Mouse (Mus musculus): ENCODE data around the gene Fbxw9. TPM values are rescaled to one million over a fixed set of nuclear protein-coding genes. Genes with fewer than 3 reads are reported as not detected.

Gene Fbxw9
- polyA plus RNA-seq, 1 experiment from 2014 or later, result 50.8 TPM

DNA sequence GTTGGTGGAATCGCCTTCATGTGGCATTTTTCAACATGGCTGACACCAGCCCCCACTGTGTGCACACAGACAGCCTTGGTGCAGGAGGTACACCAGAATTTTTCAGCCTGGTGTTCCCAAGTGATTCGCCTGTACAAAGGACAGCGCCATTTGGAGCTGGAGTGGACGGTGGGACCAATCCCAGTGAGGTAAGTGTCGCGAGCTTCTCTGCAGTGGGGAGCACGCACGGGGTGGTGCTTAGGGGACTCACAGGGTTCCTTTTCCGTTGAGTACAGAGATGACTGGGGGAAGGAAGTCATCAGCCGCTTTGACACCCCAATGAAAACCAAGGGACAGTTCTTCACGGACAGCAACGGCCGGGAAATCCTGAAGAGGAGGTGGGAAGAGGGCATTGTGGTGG is 35.2 kb downstream of the Fbxw9 start:
- H3K36me3 ChIP-seq, result peaks cover 58% of the 10 kb centered on the region
- H3K27ac ChIP-seq (replicated peaks), result no peak overlapping the region
- no peaks in the 10 kb centered on the region for H3K4me1 ChIP-seq (replicated peaks)
- no peak overlapping the region for H3K4me3 ChIP-seq
- no peak overlapping the region for H3K4me2 ChIP-seq
- no peak for ATAC-seq (ENCODE audit: low read depth)
- H3K9ac ChIP-seq, result no peak overlapping the region
- H3K9me3 ChIP-seq, result no peaks in the 10 kb centered on the region
- no peaks in the 10 kb centered on the region for H3K27me3 ChIP-seq
- 91% methylated on average over 13 of the region's 13 CpGs for WGBS

DNA sequence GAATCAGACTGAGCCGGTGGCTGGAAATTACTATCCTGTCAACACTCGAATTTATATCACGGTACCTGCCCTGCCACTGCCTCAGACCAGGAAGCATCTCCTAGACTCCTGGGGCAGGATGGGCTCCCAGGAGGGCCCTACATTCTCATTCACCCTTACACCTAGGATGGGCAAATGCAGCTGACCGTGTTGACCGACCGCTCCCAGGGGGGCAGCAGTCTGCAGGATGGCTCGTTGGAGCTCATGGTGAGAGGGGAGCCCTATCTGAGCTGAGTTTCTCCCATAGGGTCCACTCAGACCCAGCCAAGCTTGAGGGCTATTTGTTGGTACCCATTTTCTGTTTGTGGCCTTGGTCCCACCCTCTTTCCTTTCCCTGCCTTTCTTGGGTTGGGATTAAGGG is 35.7 kb downstream of the Fbxw9 start:
- H3K9me3 ChIP-seq, result no peaks in the 10 kb centered on the region
- no peak overlapping the region for H3K4me3 ChIP-seq
- H3K9ac ChIP-seq, result no peak overlapping the region
- peaks cover 58% of the 10 kb centered on the region for H3K36me3 ChIP-seq
- no peaks in the 10 kb centered on the region for H3K27me3 ChIP-seq
- no peak overlapping the region for H3K27ac ChIP-seq (replicated peaks)
- H3K4me2 ChIP-seq, result no peak overlapping the region
- H3K4me1 ChIP-seq (replicated peaks), result no peaks in the 10 kb centered on the region
- ATAC-seq (ENCODE audit: low read depth), result no peak
- WGBS, result 92% methylated on average over 7 of the region's 7 CpGs

DNA sequence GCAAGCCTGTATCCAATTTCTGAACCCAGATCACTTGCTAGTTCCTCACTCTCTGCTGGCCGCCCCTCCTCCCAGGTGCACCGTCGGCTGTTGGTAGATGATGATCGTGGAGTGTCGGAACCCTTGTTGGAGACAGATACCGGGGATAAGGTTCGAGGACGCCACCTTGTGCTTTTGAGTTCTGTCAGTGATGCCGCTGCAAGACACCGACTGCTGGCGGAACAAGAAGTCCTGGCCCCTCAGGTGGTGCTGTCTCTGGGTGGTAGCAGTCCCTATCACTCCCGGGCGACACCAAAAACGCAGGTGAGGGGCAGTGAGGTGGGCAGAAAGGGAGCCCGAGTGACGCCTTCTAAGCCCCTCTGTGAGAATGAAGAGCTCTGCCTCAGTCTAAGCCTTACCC is 36.3 kb downstream of the Fbxw9 start:
- Histone ChIP-seq H3K9ac (no peak overlapping the region), H3K4me3 (no peak overlapping the region), H3K4me1 (replicated peaks) (no peaks in the 10 kb centered on the region), H3K27me3 (no peaks in the 10 kb centered on the region), H3K9me3 (no peaks in the 10 kb centered on the region), H3K36me3 (peaks cover 58% of the 10 kb centered on the region), H3K4me2 (no peak overlapping the region), H3K27ac (replicated peaks) (no peak overlapping the region)
- no peak for ATAC-seq (ENCODE audit: low read depth)
- 95% methylated on average over 16 of the region's 16 CpGs for WGBS

DNA sequence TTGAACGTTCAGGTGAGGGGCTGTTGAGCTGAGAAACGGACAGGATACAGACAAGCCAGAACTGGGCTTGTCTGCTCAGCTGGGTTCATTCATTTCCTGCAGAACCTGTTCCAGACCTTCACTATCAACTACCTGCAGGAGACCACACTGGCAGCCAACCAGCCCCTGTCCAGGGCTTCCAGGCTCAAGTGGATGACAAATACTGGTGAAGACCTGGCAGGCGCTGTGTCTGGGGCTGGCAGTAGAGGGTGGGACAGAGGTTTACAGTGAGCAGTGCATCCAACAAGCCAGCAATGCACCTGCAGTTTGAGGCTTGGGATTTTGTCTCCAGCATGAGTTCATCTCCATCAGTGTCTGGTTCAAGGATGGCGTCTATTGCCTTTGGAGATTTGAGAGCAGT is 37.0 kb downstream of the Fbxw9 start:
- Histone ChIP-seq H3K4me3 (no peak overlapping the region), H3K27ac (replicated peaks) (no peak overlapping the region), H3K27me3 (no peaks in the 10 kb centered on the region), H3K4me2 (no peak overlapping the region), H3K4me1 (replicated peaks) (no peaks in the 10 kb centered on the region), H3K9me3 (0 out of 2 replicates have a peak, but pooled peaks cover 5% of the 10 kb centered on the region), H3K36me3 (peaks cover 58% of the 10 kb centered on the region), H3K9ac (no peak overlapping the region)
- WGBS, result 96% methylated on average over 4 of the region's 4 CpGs
- no peak for ATAC-seq (ENCODE audit: low read depth)

DNA sequence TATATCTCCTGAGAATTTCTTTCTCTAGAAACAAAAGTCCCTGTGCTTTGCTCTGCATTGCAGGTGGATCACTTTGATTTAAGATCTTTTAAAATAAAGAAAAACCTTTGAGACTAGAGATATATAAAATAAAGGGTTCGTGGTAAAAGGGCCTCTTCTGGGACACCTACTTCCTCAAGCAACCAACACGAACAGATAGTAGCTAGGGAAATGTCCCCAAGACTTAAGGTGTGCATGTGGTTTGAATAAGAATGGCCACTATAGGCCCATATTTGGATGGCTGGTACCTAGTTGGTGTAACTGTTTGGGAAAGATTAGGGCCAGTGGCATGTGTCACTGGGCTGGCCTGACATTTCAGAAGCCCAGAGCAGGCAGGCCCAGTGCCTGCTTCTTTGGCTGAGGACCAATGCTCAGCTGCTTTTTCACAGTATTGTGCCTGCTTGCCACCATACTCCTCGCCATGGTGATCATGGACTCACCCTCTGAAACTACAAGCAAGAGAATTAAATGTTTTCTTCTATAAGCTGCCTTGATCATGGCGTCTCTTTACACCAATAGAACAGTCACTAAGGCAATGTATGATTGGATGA is 40.3 kb downstream of the Fbxw9 start:
- no peak overlapping the region for H3K4me2 ChIP-seq
- H3K27me3 ChIP-seq, result no peaks in the 10 kb centered on the region
- H3K9ac ChIP-seq, result no peak overlapping the region
- H3K36me3 ChIP-seq, result peaks cover 39% of the 10 kb centered on the region
- H3K4me1 ChIP-seq (replicated peaks), result no peaks in the 10 kb centered on the region
- H3K9me3 ChIP-seq, result 0 out of 2 replicates have a peak, but pooled peaks cover 5% of the 10 kb centered on the region
- ATAC-seq (ENCODE audit: low read depth), result no peak
- no peak overlapping the region for H3K27ac ChIP-seq (replicated peaks)
- 87% methylated on average over 4 of the region's 4 CpGs for WGBS
- no peak overlapping the region for H3K4me3 ChIP-seq

DNA sequence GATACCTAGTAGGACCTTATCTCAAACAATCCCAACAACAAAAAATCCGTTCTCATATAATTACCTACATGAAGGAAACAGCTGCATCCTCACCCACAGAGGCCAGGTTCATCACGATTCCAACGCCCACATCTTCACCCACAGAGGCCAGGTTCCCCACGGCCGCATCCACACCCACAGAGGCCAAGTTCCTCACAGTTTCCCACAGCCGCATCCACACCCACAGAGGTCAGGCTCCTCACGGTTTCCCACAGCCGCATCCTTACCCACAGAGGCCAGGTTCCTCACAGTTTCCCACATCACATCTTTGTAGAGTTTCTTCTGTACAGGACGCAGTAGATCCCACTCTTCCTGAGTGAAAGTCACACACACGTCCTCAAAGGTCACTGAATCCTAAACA is 53.4 kb downstream of the Fbxw9 start:
- no peak overlapping the region for H3K4me3 ChIP-seq
- no peak overlapping the region for H3K9ac ChIP-seq
- WGBS, result 92% methylated on average over 10 of the region's 10 CpGs
- H3K27me3 ChIP-seq, result no peaks in the 10 kb centered on the region
- ATAC-seq (ENCODE audit: low read depth), result no peak
- no peak overlapping the region for H3K27ac ChIP-seq (replicated peaks)
- peaks cover 36% of the 10 kb centered on the region for H3K36me3 ChIP-seq
- H3K4me1 ChIP-seq (replicated peaks), result no peaks in the 10 kb centered on the region
- H3K4me2 ChIP-seq, result no peak overlapping the region
- peaks cover 14% of the 10 kb centered on the region; the same call in 1 of the 2 replicates for H3K9me3 ChIP-seq

DNA sequence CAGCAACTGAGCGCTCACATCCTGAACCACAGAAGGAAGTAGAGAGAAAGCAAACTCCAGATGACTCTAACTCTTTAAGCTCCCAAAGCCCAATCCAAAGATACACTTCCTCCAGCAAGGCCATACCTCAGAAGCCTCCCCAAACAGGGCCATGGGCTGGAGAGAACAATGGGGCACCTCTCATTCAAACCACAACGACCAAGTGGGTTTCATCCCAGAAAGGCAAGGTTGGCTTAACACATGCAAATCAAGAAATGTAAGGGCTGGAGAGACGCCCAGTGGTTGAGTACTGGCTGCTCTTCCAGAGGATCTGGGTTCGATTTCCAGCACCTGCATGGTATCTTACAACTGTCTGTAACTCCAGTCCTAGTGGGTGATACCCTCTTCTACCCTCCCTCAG is 55.6 kb downstream of the Fbxw9 start:
- no peak for ATAC-seq (ENCODE audit: low read depth)
- WGBS, result 62% methylated on average over 4 of the region's 4 CpGs
- Histone ChIP-seq H3K4me3 (no peak overlapping the region), H3K9ac (no peak overlapping the region), H3K4me2 (no peak overlapping the region), H3K9me3 (0 out of 2 replicates have a peak, but pooled peaks cover 10% of the 10 kb centered on the region), H3K36me3 (peaks cover 15% of the 10 kb centered on the region), H3K27me3 (no peaks in the 10 kb centered on the region), H3K27ac (replicated peaks) (no peak overlapping the region), H3K4me1 (replicated peaks) (peaks cover 10% of the 10 kb centered on the region; the same call in 1 of the 2 replicates)

Small RNA genes within 50 kb of the gene (microRNA-seq; reads per million reads assigned to microRNA genes)
- gene Gm23388 (3.1 reads per million, percentile 14 among the genes with 10 or more reads in this experiment), gene Mir7070 (0.74 reads per million)

Other genes starting within 250 kb of the Fbxw9 start
- gene Dand5, start 237.2 kb upstream of the Fbxw9 start, polyA plus RNA-seq (2015; fragmentation: Nextera tagmentation; extraction: Ambion mirVana), result 12.3 and 12.8 TPM in 2 replicates
- gene Gadd45gip1, start 228.5 kb upstream of the Fbxw9 start, polyA plus RNA-seq (2015; fragmentation: Nextera tagmentation; extraction: Ambion mirVana), result 35.1 and 39.8 TPM in 2 replicates
- gene Rad23a, start 219.4 kb upstream of the Fbxw9 start, polyA plus RNA-seq (2015; fragmentation: Nextera tagmentation; extraction: Ambion mirVana), result 69.9 and 74.2 TPM in 2 replicates
- gene Calr, start 213.1 kb upstream of the Fbxw9 start, polyA plus RNA-seq (2015; fragmentation: Nextera tagmentation; extraction: Ambion mirVana), result 766 and 971 TPM in 2 replicates
- gene Farsa, start 203.1 kb upstream of the Fbxw9 start, polyA plus RNA-seq (2015; fragmentation: Nextera tagmentation; extraction: Ambion mirVana), result 102 and 104 TPM in 2 replicates
- 16.4 and 16.6 TPM in 2 replicates for gene Syce2, start 187.9 kb upstream of the Fbxw9 start, polyA plus RNA-seq (2015; fragmentation: Nextera tagmentation; extraction: Ambion mirVana)
- 37.2 and 37.3 TPM in 2 replicates for gene Gcdh, start 166.1 kb upstream of the Fbxw9 start, polyA plus RNA-seq (2015; fragmentation: Nextera tagmentation; extraction: Ambion mirVana)
- gene Klf1, start 158.1 kb upstream of the Fbxw9 start, polyA plus RNA-seq (2015; fragmentation: Nextera tagmentation; extraction: Ambion mirVana), result 0.90 and 0.91 TPM in 2 replicates
- 4.5 and 8.8 TPM in 2 replicates for gene Dnase2a, start 151.5 kb upstream of the Fbxw9 start, polyA plus RNA-seq (2015; fragmentation: Nextera tagmentation; extraction: Ambion mirVana)
- gene Mast1, start 122.7 kb upstream of the Fbxw9 start, polyA plus RNA-seq (2015; fragmentation: Nextera tagmentation; extraction: Ambion mirVana), result 62.7 and 70.3 TPM in 2 replicates
- gene Rtbdn, start 113.1 kb upstream of the Fbxw9 start, polyA plus RNA-seq (2015; fragmentation: Nextera tagmentation; extraction: Ambion mirVana), result 1.4 and 1.6 TPM in 2 replicates
- gene Gm49661, start 90.6 kb upstream of the Fbxw9 start, polyA plus RNA-seq (2015; fragmentation: Nextera tagmentation; extraction: Ambion mirVana), result not detected in 2 replicates
- gene Prdx2, start 90.5 kb upstream of the Fbxw9 start, polyA plus RNA-seq (2015; fragmentation: Nextera tagmentation; extraction: Ambion mirVana), result 1,236 and 1,369 TPM in 2 replicates
- 55.0 and 55.6 TPM in 2 replicates for gene Rnaseh2a, start 90.3 kb upstream of the Fbxw9 start, polyA plus RNA-seq (2015; fragmentation: Nextera tagmentation; extraction: Ambion mirVana)
- 7.5 and 8.4 TPM in 2 replicates for gene Junb, start 81.3 kb upstream of the Fbxw9 start, polyA plus RNA-seq (2015; fragmentation: Nextera tagmentation; extraction: Ambion mirVana)
- gene Hook2, start 69.5 kb upstream of the Fbxw9 start, polyA plus RNA-seq (2015; fragmentation: Nextera tagmentation; extraction: Ambion mirVana), result 22.8 and 25.0 TPM in 2 replicates
- not detected in 2 replicates for gene Best2, start 45.5 kb upstream of the Fbxw9 start, polyA plus RNA-seq (2015; fragmentation: Nextera tagmentation; extraction: Ambion mirVana)
- 148 and 151 TPM in 2 replicates for gene Asna1, start 34.8 kb upstream of the Fbxw9 start, polyA plus RNA-seq (2015; fragmentation: Nextera tagmentation; extraction: Ambion mirVana)
- gene Trir, start 33.2 kb upstream of the Fbxw9 start, polyA plus RNA-seq (2015; fragmentation: Nextera tagmentation; extraction: Ambion mirVana), result 147 and 170 TPM in 2 replicates
- gene Tnpo2, start 23.1 kb upstream of the Fbxw9 start, polyA plus RNA-seq (2015; fragmentation: Nextera tagmentation; extraction: Ambion mirVana), result 49.0 and 52.7 TPM in 2 replicates
- 1.5 TPM in 1 of 2 replicates, not detected in the other for gene Gm5741, start 7.9 kb downstream of the Fbxw9 start, polyA plus RNA-seq (2015; fragmentation: Nextera tagmentation; extraction: Ambion mirVana)
- gene Dhps, start 11.7 kb downstream of the Fbxw9 start, polyA plus RNA-seq (2015; fragmentation: Nextera tagmentation; extraction: Ambion mirVana), result 86.9 and 109 TPM in 2 replicates
- 117 and 118 TPM in 2 replicates for gene Wdr83os, start 20.7 kb downstream of the Fbxw9 start, polyA plus RNA-seq (2015; fragmentation: Nextera tagmentation; extraction: Ambion mirVana)
- 56.5 and 58.6 TPM in 2 replicates for gene Wdr83, start 21.3 kb downstream of the Fbxw9 start, polyA plus RNA-seq (2015; fragmentation: Nextera tagmentation; extraction: Ambion mirVana)
- 18.7 and 19.2 TPM in 2 replicates for gene Man2b1, start 23.2 kb downstream of the Fbxw9 start, polyA plus RNA-seq (2015; fragmentation: Nextera tagmentation; extraction: Ambion mirVana)
- 2.3 and 2.9 TPM in 2 replicates for gene Zfp791, start 63.0 kb downstream of the Fbxw9 start, polyA plus RNA-seq (2015; fragmentation: Nextera tagmentation; extraction: Ambion mirVana)
- not detected in 2 replicates for gene Cks1brt, start 91.9 kb downstream of the Fbxw9 start, polyA plus RNA-seq (2015; fragmentation: Nextera tagmentation; extraction: Ambion mirVana)
- gene Olfr371, start 165.9 kb downstream of the Fbxw9 start, polyA plus RNA-seq (2015; fragmentation: Nextera tagmentation; extraction: Ambion mirVana), result not detected in 2 replicates
- gene Orc6, start 239.6 kb downstream of the Fbxw9 start, polyA plus RNA-seq (2015; fragmentation: Nextera tagmentation; extraction: Ambion mirVana), result 73.5 and 78.3 TPM in 2 replicates
- gene Vps35, start 239.7 kb downstream of the Fbxw9 start, polyA plus RNA-seq (2015; fragmentation: Nextera tagmentation; extraction: Ambion mirVana), result 178 and 183 TPM in 2 replicates